Mouse (Mus musculus): ENCODE measurements at regions not wholly inside any gene's neighbourhood (a gene's known extent, or its start where the extent isn't known, plus 50 kb on each side); places are given as distances from the start of the nearest gene placed in this dataset.

DNA sequence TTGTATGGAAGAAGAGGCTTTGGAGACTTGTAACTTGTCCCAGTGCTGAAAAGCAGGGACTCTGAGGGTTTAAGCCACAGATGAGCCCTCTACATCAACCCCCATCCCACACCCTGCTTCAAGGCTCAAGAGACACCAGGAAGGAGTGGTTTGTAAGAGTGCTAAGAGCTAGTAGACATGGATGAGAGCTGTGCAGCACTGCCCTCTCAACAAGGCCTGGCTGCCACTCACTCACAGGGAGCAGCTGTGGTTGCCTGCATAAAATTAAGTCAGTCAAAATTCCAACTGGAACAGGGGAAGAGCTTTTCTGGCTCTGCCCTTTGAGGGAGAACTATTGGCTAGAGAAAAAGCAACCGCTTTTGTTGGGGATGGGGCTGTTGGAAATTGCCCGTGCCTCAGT, 225.5 kb upstream of the Tbl1xr1 start:
- H3K4me1 ChIP-seq (ENCODE audit: control insufficient read depth, insufficient read depth, low read length) = no peaks in the 10 kb centered on the region
- ATAC-seq = no peak
- H3K36me3 ChIP-seq (ENCODE audit: control insufficient read depth, insufficient read depth, low read length) = no peaks in the 10 kb centered on the region
- 95% methylated on average over 2 of the region's 2 CpGs for WGBS
- no peak overlapping the region for H3K4me2 ChIP-seq (ENCODE audit: low read length)
- no peaks in the 10 kb centered on the region for H3K27me3 ChIP-seq (ENCODE audit: control insufficient read depth, insufficient read depth, low read depth, low read length)
- H3K4me3 ChIP-seq (ENCODE audit: low read depth, low read length) = no peak overlapping the region
- no peaks in the 10 kb centered on the region for H3K9me3 ChIP-seq (replicated peaks; ENCODE audit: control insufficient read depth, low read length, poor library complexity, severe bottlenecking)
- no peak overlapping the region for H3K9ac ChIP-seq (ENCODE audit: low read depth, low read length)
- H3K27ac ChIP-seq (ENCODE audit: low read length) = no peak overlapping the region

DNA sequence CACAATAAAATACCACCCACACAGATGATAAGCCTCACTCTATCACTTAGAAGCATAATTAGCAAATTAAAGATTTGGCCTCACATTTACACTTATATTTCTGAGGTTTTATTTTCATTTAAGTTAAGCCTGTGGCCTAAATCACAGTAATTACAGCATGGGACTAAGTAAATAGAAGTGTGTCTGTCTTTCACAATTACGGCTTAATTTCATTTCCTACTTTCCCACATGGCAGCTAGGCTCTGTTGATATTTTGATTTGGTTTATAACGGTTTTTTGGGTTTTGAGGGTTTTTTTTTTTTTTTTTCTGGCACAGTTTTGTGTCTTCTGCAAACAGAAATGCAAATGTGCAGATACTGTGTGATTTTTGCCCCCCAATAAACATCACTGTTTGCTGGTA, 222.1 kb upstream of the Tbl1xr1 start:
- Histone ChIP-seq H3K27me3 (ENCODE audit: control insufficient read depth, insufficient read depth, low read depth, low read length) (no peaks in the 10 kb centered on the region), H3K27ac (ENCODE audit: low read length) (no peak overlapping the region), H3K36me3 (ENCODE audit: control insufficient read depth, insufficient read depth, low read length) (no peaks in the 10 kb centered on the region), H3K9me3 (replicated peaks; ENCODE audit: control insufficient read depth, low read length, poor library complexity, severe bottlenecking) (no peaks in the 10 kb centered on the region), H3K4me1 (ENCODE audit: control insufficient read depth, insufficient read depth, low read length) (no peaks in the 10 kb centered on the region), H3K4me2 (ENCODE audit: low read length) (no peak overlapping the region), H3K4me3 (ENCODE audit: low read depth, low read length) (no peak overlapping the region), H3K9ac (ENCODE audit: low read depth, low read length) (no peak overlapping the region)
- ATAC-seq = no peak
- WGBS = 73% methylated on average over 2 of the region's 2 CpGs

DNA sequence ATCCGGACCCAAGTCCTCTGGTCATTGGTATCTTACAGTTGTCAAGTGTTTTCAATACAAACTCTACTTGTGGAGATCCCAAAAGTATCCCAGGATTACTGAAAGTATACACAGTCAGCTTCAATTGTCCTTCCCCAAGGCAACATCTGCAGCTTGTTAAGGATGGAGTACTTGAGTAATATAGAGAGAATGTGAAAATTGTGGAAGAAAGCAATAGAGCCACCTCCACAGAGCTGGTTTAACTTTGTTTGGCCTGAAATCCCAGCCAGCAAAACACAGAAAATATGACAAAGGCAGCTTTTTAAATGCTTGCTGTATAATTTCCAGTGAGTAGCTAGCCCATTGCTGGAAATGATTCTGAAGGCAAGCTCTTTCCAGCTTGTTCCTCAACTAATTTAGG, 217.0 kb upstream of the Tbl1xr1 start:
- Histone ChIP-seq H3K4me2 (ENCODE audit: low read length) (no peak overlapping the region), H3K27ac (ENCODE audit: low read length) (no peak overlapping the region), H3K9ac (ENCODE audit: low read depth, low read length) (no peak overlapping the region), H3K4me3 (ENCODE audit: low read depth, low read length) (no peak overlapping the region), H3K27me3 (ENCODE audit: control insufficient read depth, insufficient read depth, low read depth, low read length) (no peaks in the 10 kb centered on the region), H3K9me3 (replicated peaks; ENCODE audit: control insufficient read depth, low read length, poor library complexity, severe bottlenecking) (peaks cover 3% of the 10 kb centered on the region; the same call in 1 of the 2 replicates), H3K36me3 (ENCODE audit: control insufficient read depth, insufficient read depth, low read length) (no peaks in the 10 kb centered on the region), H3K4me1 (ENCODE audit: control insufficient read depth, insufficient read depth, low read length) (no peaks in the 10 kb centered on the region)
- 96% methylated on average over 1 of the region's 1 CpGs for WGBS
- no peak for ATAC-seq

DNA sequence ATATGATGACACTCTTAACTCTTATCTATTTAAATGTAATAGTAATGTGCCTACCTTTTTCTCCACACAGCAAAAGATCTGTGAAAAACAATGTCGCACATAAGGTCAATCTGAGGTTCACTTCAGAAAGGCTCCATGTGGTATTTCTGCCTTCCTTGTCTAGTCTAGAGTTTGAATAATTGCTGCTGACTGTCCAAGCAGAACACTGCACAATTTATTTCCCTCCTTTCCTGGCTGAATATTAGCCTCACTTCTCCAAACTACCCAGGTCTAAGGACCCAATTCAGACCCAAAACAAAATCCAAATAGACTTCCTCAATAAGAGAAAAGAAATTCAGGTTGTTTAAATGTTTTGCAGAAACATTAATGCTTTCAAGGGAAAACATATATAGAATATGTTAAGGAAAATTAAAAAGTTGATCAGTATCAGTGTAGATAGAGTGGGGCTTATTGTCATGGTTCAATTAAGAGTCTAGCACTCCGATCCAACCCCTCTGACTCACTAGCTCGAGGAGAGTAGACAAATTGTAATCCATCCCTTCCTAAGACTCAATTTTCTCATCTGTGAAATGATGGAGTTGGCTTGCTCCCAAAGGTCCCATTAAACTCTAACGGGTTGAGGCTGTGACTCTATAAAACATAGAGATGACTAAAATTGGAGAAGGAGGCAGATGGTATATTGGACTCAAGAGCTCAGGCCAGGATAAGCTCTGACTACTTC, 215.4 kb upstream of the Tbl1xr1 start:
- WGBS = 75% methylated on average over 4 of the region's 4 CpGs

DNA sequence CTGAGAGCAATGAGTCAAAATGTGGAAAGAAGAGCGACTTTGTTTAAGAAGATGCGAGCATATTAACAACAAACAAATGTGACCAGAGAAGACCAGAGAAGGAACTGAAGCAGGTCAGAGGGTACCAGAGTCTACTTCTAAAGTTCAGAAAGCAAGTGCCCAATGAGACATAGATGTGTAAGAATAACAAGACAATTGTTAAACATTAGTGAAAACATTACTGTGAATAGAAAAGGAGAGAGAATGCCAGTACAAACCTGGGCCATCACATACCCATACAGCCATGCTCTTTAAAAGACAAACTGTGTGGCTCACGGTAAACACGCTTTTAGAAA, 214.8 kb upstream of the Tbl1xr1 start:
- H3K9ac ChIP-seq (ENCODE audit: low read depth, low read length) = no peak overlapping the region
- no peak overlapping the region for H3K27ac ChIP-seq (ENCODE audit: low read length)
- no peak for ATAC-seq
- no peak overlapping the region for H3K4me2 ChIP-seq (ENCODE audit: low read length)
- H3K4me3 ChIP-seq (ENCODE audit: low read depth, low read length) = no peak overlapping the region
- no peaks in the 10 kb centered on the region for H3K36me3 ChIP-seq (ENCODE audit: control insufficient read depth, insufficient read depth, low read length)
- H3K27me3 ChIP-seq (ENCODE audit: control insufficient read depth, insufficient read depth, low read depth, low read length) = no peaks in the 10 kb centered on the region
- H3K4me1 ChIP-seq (ENCODE audit: control insufficient read depth, insufficient read depth, low read length) = no peaks in the 10 kb centered on the region
- H3K9me3 ChIP-seq (replicated peaks; ENCODE audit: control insufficient read depth, low read length, poor library complexity, severe bottlenecking) = peaks cover 4% of the 10 kb centered on the region; the same call in 1 of the 2 replicates
- 95% methylated on average over 4 of the region's 4 CpGs for WGBS

More for the DNA sequence above, 215.4 kb upstream of the Tbl1xr1 start:
- Histone ChIP-seq H3K4me1 (ENCODE audit: control insufficient read depth, insufficient read depth, low read length) (no peaks in the 10 kb centered on the region), H3K36me3 (ENCODE audit: control insufficient read depth, insufficient read depth, low read length) (no peaks in the 10 kb centered on the region), H3K27ac (ENCODE audit: low read length) (no peak overlapping the region), H3K27me3 (ENCODE audit: control insufficient read depth, insufficient read depth, low read depth, low read length) (no peaks in the 10 kb centered on the region), H3K9ac (ENCODE audit: low read depth, low read length) (no peak overlapping the region), H3K4me2 (ENCODE audit: low read length) (no peak overlapping the region), H3K9me3 (replicated peaks; ENCODE audit: control insufficient read depth, low read length, poor library complexity, severe bottlenecking) (peaks cover 4% of the 10 kb centered on the region; the same call in 1 of the 2 replicates), H3K4me3 (ENCODE audit: low read depth, low read length) (no peak overlapping the region)
- no peak for ATAC-seq

DNA sequence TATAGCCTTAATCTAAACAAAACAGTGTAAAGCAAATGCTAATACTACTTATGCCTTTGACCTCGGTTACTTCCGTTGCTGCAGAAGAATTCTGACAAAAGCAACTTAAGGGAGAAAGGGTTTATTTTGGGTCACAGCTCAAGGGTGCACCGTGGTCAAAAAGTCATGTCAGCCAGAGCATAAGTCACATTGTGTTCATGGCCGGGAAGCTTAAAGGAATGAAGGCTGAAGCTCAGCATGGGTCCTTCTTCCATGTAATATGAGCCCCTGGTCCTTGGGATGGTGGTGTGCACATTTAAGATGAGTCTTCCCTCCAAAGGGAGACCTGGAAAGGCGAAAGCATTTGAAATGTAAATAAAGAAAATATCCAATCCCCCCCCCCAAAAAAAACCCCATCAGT, 212.1 kb upstream of the Tbl1xr1 start:
- Histone ChIP-seq H3K36me3 (ENCODE audit: control insufficient read depth, insufficient read depth, low read length) (no peaks in the 10 kb centered on the region), H3K9ac (ENCODE audit: low read depth, low read length) (no peak overlapping the region), H3K4me2 (ENCODE audit: low read length) (no peak overlapping the region), H3K4me1 (ENCODE audit: control insufficient read depth, insufficient read depth, low read length) (no peaks in the 10 kb centered on the region), H3K27me3 (ENCODE audit: control insufficient read depth, insufficient read depth, low read depth, low read length) (no peaks in the 10 kb centered on the region), H3K9me3 (replicated peaks; ENCODE audit: control insufficient read depth, low read length, poor library complexity, severe bottlenecking) (peaks cover 4% of the 10 kb centered on the region; the same call in 1 of the 2 replicates), H3K4me3 (ENCODE audit: low read depth, low read length) (no peak overlapping the region), H3K27ac (ENCODE audit: low read length) (no peak overlapping the region)
- 52% methylated on average over 5 of the region's 5 CpGs for WGBS
- no peak for ATAC-seq

DNA sequence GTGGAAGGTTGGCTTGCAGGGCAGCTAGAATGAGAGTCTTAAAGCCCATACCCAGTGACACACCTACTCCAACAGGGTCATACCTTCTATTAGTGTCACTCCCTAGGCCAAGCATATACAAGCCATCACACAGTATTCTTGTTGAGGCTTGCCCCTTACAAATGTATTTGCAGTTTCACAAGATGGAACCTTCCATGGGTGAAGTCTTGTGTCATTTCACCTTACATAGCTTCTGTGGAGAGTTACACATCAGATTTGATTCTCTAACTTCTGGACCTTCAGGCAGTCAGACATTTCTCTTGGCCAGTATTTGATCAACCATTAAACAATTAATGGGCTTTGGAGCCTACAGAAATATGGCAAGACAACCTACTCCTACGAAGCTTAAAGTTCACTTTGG, 210.6 kb upstream of the Tbl1xr1 start:
- H3K36me3 ChIP-seq (ENCODE audit: control insufficient read depth, insufficient read depth, low read length) = no peaks in the 10 kb centered on the region
- peaks cover 4% of the 10 kb centered on the region; the same call in 1 of the 2 replicates for H3K9me3 ChIP-seq (replicated peaks; ENCODE audit: control insufficient read depth, low read length, poor library complexity, severe bottlenecking)
- no peak for ATAC-seq
- H3K4me1 ChIP-seq (ENCODE audit: control insufficient read depth, insufficient read depth, low read length) = no peaks in the 10 kb centered on the region
- no peak overlapping the region for H3K9ac ChIP-seq (ENCODE audit: low read depth, low read length)
- 98% methylated on average over 1 of the region's 1 CpGs for WGBS
- no peak overlapping the region for H3K4me3 ChIP-seq (ENCODE audit: low read depth, low read length)
- no peaks in the 10 kb centered on the region for H3K27me3 ChIP-seq (ENCODE audit: control insufficient read depth, insufficient read depth, low read depth, low read length)
- H3K4me2 ChIP-seq (ENCODE audit: low read length) = no peak overlapping the region
- H3K27ac ChIP-seq (ENCODE audit: low read length) = no peak overlapping the region

DNA sequence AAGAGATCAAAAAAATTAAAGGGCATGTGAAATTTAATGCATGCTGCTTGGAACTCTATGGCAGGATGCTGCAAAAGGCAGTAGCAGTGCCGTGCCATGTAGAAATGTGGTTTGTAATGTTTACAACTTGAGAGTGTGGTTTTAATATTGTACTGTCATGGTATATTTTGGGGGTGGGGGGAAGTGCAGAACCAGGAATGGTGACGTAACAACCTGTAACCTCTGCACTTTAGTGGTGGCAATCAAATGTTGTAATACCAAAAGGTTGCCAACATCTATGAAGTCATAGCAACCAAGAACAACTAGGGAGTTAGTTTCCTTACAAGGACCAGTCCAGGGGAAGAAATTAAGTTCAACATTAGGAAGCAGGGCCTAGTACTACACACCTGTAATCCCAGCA, 198.1 kb upstream of the Tbl1xr1 start:
- no peaks in the 10 kb centered on the region for H3K36me3 ChIP-seq (ENCODE audit: control insufficient read depth, insufficient read depth, low read length)
- H3K4me2 ChIP-seq (ENCODE audit: low read length) = no peak overlapping the region
- no peak overlapping the region for H3K4me3 ChIP-seq (ENCODE audit: low read depth, low read length)
- H3K27ac ChIP-seq (ENCODE audit: low read length) = no peak overlapping the region
- no peaks in the 10 kb centered on the region for H3K27me3 ChIP-seq (ENCODE audit: control insufficient read depth, insufficient read depth, low read depth, low read length)
- no peaks in the 10 kb centered on the region for H3K9me3 ChIP-seq (replicated peaks; ENCODE audit: control insufficient read depth, low read length, poor library complexity, severe bottlenecking)
- H3K4me1 ChIP-seq (ENCODE audit: control insufficient read depth, insufficient read depth, low read length) = no peaks in the 10 kb centered on the region
- 95% methylated on average over 2 of the region's 2 CpGs for WGBS
- H3K9ac ChIP-seq (ENCODE audit: low read depth, low read length) = no peak overlapping the region
- no peak for ATAC-seq

DNA sequence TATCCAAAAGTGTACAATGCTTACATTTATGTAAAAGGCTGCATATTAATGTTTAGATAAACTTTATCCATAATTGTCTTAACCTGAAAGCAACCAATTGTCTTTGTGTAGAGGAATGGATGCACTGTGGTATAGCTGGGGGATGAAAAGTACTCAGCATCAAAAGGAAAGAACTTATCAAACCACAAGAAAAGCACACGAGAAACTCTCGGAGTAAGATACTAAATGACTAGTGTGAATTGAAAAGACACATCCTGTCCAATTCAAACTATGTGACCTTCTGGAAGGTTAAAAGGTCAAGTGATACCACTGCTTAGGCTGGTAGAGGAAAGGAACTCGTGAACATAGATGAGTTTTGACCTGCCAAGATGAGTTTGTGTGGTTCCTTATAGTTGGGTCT, 192.2 kb upstream of the Tbl1xr1 start:
- no peak overlapping the region for H3K27ac ChIP-seq (ENCODE audit: low read length)
- H3K4me3 ChIP-seq (ENCODE audit: low read depth, low read length) = no peak overlapping the region
- no peaks in the 10 kb centered on the region for H3K27me3 ChIP-seq (ENCODE audit: control insufficient read depth, insufficient read depth, low read depth, low read length)
- H3K4me1 ChIP-seq (ENCODE audit: control insufficient read depth, insufficient read depth, low read length) = no peaks in the 10 kb centered on the region
- H3K9ac ChIP-seq (ENCODE audit: low read depth, low read length) = no peak overlapping the region
- H3K36me3 ChIP-seq (ENCODE audit: control insufficient read depth, insufficient read depth, low read length) = no peaks in the 10 kb centered on the region
- no peak for ATAC-seq
- no peak overlapping the region for H3K4me2 ChIP-seq (ENCODE audit: low read length)
- H3K9me3 ChIP-seq (replicated peaks; ENCODE audit: control insufficient read depth, low read length, poor library complexity, severe bottlenecking) = no peaks in the 10 kb centered on the region
- 87% methylated on average over 3 of the region's 3 CpGs for WGBS
